Mouse (Mus musculus) heart, adult 18-20 months (tissue): Measurements from ENCODE around the gene Esrrb. TPM values are rescaled to one million over a fixed set of nuclear protein-coding genes. Genes with fewer than 3 reads are reported as not detected.

Experiments
- DNase-seq, 2 experiments: peaks; one replicate each; pipeline ENCODE4 v3.0.0; 2021 to 2022; ENCODE audit warnings: mixed read lengths in 1 of 2
- long read RNA-seq, 2 experiments: library from polyadenylated mRNA; stranded (forward); transcript quantifications; one replicate each; pipeline ENCODE4 v2.0.0; 2021
- total RNA-seq, 2 experiments: library from RNA; stranded (reverse); gene quantifications; 2 replicates each; pipeline ENCODE4 v1.2.3; 2021

Esrrb gene
- 10 to 100 TPM; 21.5 to 25.2 TPM for total RNA-seq
- long read RNA-seq, experiment 1, partial matches to known transcripts, result 0 of 19 reads
- long read RNA-seq, experiment 1, other reads (novel, unspliced or antisense), result 19 of 19 reads
- long read RNA-seq, experiment 2, partial matches to known transcripts, result 0 of 15 reads
- long read RNA-seq, experiment 2, other reads (novel, unspliced or antisense), result 15 of 15 reads

DNA sequence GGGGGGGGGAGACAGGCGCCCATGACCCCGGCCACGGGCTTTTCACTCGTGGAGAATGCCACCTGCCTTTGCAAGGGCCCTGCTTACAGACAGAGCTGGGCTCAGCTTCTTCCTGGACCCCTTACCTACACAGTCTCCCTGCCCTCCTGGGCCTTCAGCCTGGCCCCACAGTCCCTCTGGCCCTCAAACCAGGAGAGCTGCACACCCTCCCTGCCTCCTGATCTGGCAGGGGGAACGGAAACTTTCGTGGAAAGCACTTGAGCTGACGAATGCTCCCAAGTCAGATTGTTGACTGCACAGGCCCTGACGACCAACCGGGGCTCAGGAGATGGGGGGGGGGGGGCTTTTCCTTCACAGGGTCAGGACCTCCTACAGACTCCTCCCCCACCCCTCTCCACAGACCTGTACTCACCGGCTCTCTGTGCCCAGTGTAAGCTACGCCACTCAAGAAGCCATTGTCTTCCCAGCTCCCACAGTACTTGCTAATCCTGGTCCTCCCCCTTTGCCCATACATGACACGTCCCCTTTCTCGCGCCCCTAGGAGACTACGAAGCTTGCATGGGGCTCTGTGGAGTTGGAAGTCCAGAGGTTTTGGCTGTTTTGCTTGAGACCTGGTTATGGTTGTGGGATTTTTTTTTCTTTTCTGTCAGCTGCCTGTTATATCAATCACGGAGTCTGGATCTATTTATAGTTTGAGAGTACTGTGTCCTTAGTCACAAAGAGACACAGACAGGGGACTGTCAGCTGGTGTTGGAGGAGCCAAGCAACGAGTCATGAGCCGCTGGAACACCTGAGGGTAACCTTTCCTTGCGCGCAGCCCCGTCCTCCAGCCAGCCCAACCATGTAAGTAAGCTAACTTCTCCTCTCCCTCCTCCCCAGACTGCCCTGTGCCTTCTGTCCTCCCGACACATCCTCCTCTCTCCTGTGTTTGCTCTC, at the start of gene Esrrb:
Gene Esrrb (plus strand): TSS at position 422 of the 936 bp plus-strand sequence.
- peak; percentile 84 to 85 for DNase-seq

DNA sequence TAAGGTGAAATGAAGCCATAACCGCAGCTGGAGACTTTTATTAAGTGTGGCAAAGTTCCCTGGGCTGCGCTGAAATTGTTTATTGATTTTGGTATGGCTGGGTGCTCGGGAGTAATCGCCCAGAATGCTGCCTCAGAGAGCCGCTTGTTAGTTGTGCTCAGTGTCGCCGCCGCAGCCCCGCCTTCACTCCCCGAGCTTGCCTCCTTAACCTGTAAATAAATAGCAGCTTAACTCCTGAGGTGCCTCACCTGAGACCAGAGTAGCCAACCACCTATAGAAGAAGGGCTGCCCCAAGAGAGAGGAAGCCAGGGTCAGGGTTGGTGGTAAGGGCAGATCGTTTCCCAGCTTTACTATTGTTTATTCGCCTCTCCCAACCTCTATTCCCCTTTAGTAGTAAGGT, 40.3 kb upstream of the Esrrb start:
- DNase-seq, result no peak

DNA sequence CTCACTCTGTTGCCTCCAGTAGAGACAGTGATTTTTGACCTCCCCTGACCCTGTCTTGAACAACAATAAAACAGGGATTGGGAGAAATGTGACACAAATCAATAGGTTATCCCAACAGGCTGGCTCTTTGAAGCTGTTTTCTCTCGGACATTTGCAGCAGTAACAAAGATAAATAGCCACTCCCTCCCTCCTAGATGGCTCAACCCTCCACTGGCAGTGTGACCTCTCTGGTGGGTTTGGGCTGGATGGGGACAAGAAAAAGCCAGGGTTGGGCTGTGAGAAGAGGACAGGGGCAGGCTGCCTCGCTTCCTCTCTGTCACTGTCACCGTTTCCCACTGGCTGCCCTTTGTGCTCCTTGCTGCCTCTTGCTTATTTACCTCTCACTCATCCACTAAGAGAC, 36.6 kb upstream of the Esrrb start:
- no peak for DNase-seq

DNA sequence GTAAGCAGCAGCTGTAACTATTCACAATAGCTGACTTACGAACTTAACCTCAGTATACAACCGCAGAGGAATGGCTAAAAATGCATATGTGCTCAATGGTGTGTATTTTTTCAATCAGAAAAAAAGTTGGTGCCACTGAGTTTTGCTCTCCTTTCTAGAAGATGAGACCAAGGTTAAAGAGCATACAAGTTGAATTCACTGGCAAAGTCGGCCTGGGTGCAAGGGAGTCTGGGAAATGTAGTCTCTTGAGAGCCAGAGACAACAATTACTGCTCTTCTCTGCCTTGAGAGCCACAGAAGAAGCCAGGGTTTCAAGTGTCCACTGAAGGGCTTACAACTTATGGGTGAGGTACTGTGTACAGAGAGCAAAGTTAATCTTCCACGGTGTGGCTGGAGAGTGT, 31.1 kb upstream of the Esrrb start:
- no peak for DNase-seq

DNA sequence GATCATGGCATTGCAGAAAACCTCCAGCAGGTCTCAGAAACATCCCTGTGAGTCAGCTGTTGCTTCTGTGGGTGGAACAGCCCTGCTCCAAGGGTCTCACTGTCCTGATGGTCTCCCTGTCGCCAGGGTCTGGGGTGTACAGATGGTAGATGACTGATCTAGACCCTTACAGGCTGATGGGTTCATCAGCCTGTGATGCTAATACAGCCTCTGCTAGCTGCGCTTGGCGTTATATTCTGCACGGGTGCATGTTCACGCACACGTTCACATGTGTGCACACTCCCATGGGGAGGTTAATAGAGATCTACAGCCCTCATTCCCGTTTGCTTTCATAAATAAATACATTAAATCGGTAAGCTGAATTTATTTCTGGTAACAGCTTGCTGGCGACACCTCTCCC, 30.2 kb upstream of the Esrrb start:
- no peak for DNase-seq

DNA sequence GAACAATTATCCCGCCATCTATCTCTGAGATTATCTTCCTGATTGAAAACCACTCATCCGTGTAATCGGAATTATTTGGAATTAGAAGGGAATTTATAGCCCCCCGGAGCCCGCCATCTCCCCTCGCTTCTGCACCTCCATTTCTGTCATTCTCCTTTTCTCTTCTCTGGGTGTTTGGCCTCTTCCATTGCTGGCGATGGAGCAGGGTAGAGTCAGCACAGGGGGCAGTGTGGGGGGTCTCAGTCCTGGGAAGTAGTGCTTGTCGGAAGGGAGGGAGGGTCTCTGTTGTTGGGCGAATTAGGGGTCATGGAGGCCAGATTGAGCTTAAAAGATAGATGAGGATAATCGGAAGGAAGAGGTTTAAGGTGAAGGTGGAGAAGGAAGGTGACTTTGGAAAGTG, 29.7 kb upstream of the Esrrb start:
- DNase-seq, result no peak

DNA sequence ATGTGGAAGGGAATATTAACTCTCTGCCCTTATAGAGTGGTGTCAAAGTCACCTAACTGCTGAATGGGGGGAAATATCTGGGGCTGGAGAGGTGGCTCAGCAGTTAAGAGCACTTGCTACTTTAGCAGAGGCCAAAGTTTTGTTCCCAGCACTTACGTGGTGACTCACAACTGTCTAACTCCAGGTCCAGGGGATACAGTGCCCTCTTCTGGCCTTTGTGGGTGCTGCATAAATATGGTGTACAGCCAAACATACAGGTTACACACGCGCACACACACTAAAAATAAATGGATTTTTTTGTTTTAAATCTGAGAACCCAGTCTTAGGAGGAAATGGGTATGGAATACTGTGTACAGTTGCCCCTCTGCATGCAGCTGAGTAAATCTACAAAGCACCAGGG, 24.7 kb upstream of the Esrrb start:
- no peak for DNase-seq

DNA sequence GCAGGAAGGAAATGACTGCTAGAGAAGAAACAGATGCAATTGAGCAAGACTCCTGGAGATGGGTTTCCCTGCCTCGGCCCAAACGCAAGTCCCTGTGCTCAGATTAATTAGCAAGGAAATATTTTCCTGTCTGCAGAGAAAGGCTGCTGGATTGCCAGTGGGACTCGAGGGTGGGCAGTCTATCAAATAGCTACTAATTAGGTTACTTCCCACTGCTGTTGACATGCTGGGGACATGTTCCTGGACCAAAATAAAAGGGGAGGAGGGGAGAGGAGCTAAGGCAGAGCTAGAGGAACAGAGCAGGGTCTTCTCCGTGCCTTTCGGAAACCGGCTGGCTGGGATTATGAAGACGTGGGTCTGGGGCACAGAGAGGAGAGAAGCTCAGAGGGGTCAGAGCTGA, 24.0 kb upstream of the Esrrb start:
- DNase-seq, result no peak

DNA sequence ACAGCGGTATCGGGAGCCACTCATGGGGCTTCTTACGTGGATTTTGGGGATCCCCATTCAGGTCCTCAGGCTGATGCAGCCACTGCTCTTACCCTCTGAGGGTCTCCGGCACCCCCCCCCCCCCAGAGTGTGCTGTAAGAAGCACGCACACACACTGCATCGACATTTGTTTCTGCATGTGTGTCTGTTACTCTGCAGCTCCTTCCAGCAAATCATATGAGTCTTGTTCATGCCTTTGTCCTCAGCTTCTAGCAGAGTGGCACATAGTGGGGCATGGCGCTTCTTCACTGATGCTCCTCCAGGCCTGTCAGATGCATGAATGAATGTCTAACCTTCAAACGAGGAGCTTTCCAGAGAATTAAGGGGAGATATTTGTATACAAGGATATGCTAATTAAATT, 11.4 kb upstream of the Esrrb start:
- no peak for DNase-seq

DNA sequence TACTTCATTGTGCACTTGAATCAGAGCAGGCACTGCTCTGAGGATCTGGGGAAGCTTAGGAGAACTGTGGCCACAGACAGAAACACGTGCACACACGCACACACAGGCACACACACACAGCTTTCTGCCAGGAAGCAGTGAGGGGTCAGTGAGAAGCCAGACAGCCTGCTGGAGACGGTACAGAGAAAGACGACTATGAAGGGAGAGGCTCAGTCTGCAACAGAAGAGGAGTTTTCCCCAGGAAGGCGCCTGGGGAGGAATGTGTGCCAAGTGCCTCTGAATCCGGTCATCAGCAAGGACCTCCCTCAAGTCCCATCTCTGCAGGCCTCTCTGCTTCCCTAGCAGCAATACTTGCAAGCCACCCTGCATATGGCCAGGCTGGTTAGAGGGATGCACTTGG, 1.5 kb upstream of the Esrrb start:
- no peak for DNase-seq

DNA sequence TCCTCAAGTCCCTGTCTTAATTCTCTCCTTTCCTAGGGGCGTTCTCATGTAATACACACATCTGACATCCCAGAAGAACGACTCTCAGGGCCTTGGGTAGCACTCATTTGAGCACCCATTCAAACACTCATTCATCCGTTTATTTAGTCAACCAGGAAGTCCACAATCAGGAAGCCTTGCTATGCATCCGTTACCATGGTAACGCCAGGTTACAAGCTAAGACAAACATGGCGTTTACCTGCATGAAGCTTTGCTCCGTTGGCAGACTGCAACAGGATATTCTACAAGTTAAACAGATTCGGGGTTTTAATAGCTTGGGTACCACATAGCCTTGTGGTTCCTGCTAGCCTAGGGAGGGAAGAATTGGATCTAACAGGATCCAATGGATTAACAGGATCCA, 1.0 kb upstream of the Esrrb start:
- no peak for DNase-seq

DNA sequence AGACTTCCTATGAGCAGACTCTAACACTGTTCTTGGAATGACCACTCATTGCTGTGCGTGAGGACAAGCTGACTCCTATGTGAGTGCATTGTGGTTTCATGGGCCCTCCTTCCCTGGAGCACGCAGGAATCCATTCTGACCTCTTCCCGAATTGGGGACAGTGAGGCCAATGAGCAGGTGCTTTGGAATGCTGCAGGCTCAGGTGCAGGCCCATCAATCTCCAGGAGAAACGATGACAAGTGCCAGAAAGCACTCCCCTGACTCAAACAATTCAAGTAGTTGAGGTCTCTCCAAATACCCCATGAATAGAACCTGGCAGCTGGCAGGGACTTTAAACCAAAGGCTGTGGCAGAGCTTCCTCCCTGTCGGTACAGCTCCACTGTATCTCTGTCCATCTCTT, 3.4 kb downstream of the Esrrb start:
- no peak for DNase-seq

DNA sequence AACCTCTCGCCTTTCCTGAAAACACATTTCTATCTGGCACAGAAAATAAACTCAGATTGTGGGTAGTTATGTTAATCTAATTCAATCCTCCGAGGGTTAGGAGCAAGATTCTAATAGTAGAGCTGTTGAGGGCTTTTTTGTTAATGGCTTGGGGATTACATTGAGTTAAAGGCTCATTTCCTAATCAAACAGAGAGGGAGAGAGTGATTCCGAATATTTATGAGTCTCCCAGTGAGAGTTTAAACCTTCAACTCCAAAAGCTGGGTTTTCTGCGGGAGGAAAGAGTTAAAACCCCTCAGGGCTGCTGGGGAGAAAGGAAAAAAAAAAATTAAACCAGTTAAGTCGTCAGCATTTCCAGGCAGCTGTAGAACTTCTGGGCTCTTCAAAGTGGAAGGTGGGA, 3.8 kb downstream of the Esrrb start:
- no peak for DNase-seq

DNA sequence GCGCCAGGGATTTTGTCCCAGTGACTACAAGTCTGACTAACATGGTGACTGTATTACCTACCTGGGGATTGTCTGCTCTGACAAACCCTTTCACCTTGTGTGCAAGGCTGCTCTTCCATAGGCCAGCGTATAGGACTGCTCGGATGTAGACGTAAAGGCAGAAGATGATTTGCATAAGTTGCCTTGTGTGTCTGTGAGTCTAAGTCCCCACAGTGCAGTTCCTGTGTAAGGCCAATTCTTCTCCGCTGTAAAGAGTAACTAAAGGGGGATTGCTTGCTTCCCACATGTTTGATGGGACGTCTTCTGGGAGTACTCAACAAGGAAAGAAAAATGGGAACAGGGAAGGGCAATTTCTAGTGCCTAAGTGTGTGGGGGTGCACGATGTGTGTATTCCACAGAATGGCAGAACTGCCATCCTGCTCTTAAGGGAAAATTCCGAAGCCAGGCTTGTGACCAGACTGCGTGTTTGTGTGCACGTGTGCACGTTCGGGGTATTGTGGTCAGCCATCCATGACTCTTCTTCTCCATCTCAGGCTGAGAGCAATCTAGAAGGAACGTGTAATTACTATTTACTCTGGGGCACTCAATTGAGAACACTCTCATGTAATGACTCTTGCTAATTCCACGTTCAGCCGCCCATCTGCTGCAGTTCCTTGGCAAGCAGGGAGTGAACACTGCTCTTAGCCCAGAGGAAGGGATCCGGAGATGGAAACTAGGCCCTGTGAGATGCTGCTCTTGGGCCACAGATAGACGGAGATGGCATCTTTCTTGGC, 9.9 kb downstream of the Esrrb start:
- peak in 1 of 2 experiments; percentile 14 for DNase-seq

DNA sequence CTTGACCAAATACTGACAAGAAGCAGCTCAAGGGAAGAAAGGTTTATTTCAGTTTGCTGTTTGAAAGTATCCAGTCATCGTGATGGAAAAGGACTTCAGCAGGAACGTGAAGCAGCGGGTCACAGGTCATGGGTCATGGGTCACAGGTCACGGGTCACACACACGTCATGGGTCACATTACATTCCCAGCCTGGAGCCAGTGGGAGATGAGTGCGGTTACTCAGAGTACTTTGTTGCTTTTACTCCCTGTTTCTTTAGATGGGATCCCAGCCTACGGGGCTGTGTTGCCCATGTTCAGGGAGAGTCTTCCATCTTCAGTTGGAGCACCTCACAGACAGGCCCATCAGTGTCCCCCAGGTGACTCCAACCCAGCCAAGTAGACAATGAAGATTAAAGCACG, 13.4 kb downstream of the Esrrb start:
- DNase-seq, result no peak

DNA sequence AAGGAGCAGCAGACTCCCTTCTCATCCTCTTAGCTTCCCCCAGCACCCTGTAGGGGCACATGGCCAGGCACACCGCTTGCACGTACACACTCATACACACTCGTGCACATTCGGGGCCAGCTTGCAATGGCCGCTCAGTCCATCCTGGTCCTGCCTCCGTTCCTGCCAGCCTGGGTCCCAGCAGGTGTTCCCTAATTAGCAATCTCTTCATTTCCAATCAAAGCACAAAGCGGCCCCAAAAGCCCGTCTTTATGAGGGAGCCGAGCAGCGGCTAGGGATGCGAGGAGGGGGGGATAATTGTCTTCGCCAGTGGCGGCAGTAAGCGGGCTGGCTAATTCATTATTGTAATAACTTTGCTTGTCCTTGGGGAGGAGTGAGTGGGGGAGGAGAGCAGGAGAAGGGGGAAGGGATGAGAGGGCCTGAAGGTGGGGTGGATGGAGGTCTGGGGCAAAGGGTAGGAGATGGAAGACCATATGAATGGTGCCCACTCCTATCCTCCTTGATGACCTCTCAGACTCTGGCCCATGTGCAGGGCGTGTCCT, 18.8 kb downstream of the Esrrb start:
- DNase-seq, result no peak

DNA sequence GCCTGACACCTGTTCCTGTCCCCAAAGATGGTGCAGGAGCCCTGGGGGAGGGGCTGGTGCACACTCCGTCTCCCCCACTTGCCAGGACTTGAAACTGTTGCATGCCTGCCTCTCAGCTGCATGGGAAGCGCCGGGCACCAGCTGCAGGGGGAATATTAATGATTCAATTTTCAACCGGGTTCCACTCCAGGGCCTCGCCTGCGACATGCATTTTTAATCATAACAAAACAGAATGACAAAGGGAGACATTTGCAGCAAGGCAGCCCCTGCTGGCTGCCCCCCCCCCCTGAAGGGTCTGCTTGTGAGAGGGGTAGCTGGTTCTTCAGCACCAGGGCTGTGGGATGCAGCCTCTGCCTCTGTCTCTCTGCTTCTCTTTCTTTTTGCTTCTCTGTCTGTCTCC, 22.9 kb downstream of the Esrrb start:
- DNase-seq, result no peak

DNA sequence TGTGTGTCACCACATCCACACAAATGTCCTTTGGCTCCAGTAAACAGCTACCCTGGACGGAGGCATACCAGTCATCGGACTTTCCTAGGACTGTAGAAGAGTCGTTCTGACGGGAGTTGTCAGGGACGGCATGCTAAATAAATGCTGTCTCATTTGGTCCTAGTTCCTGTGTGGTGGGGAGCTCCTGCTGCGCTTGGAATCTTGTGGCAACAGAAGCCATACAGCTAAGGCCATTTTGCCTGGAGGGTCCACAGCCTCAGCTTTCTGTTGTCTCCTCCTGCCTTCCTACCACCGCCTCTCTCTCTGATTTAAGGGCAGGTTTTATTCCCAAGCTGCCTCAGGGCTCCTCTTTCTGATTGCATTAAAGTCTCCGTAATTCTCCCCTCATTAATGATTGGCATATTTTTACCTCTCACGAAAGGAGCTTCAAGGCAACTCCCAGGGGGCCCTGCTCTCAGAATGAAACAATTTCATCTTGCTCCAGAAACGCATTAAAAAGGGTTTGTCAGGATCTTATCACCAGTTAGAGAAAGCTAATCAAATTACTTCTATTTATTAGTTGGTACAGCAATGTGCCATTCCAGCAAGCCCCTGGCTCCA, 26.9 kb downstream of the Esrrb start:
- DNase-seq, result no peak

DNA sequence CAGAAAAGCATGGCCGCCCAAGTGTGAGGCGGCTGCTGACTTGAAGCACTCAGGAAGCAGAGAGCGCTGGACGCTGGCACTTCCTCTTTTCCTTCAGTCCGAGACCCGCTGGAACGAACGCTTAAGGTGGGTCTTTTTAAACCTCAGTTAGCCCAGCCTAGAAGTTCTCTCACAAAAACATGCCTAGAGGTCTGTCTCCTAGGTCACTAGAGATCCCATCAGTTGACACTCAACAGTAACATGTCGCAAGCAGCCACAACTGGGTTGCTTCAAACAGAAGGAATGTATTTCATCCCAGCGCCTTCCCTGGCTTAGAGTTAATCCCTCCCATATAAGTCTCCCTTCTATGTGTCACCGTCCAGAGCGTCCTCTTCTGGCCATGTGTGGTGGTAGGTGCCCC, 33.9 kb downstream of the Esrrb start:
- DNase-seq, result no peak

DNA sequence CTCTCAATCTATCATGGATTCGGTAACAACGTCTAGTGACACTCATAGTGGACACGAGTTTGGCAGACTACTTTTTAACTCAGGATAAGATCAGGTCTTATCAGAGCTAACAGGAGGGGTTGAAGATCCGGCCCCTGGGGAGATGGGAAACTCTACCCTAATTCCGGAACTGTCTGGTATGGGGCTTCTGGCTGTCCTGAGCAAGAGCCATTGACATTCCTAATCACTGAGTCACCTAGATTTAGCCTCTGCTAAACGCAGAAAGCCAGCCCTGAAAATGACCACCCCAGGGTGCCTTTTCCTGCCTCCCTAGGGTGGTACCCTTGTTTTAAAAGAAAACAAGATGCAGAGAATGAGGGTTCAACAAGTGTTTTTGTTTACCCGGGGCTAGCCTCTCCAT, 34.4 kb downstream of the Esrrb start:
- no peak for DNase-seq

DNA sequence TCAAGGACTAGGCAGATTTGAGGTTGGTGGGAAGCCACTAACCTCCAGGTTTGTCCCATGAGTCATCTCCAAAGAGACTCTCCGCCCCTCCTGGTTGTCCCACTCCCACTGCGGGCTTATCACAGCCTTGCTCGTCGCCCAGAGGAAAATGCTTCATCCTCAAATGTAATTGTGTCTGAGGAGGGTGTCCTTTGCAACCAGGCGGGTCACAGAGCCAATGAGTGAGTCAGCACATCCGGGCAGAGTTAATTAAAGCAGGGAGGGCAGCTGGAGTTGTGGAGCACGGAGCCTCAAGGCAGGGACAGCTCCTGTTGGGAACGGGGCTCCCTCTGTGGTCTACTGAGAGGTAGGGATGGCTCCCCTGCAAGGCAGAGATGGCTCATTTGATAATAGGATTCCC, 37.8 kb downstream of the Esrrb start:
- DNase-seq, result peak; percentile 42 to 49

DNA sequence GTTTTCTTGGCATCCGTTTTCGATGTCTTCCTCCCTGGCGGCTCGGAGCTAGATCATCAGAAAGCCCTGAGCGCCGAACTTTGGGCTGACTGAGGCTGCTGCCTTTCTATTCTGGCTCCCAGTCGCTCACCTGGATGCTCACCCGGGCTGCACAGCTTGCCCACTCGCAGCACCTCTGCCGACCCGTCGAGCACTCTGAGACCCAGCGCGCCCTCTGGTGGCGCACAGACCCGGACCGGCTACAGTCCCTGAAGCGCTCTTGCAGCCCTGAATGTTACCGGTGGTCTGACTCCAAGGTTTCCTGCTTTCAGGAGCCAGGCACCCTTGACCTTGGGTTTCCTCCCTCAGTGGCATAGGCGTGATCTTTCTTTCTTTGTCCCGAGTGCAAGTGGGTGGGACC, 41.8 kb downstream of the Esrrb start:
- DNase-seq, result peak; percentile 58 to 86
